Mouse (Mus musculus): ENCODE measurements around the gene Ank3. TPM values are rescaled to one million over a fixed set of nuclear protein-coding genes. Genes with fewer than 3 reads are reported as not detected.

The Ank3 gene
- polyA plus RNA-seq, 1 experiment from 2014 or later, result 60.0 TPM

- Histone ChIP-seq H3K27ac (ENCODE audit: low read depth, low read length) (0 out of 2 replicates have a peak overlapping the region, but pooled peaks have one; percentile 5), H3K9ac (ENCODE audit: low read length) (no peak overlapping the region), H3K9me3 (replicated peaks; ENCODE audit: control insufficient read depth, low read length) (no peaks in the 10 kb centered on the region), H3K36me3 (ENCODE audit: control insufficient read depth, insufficient read depth, low read length) (no peaks in the 10 kb centered on the region), H3K4me1 (ENCODE audit: control insufficient read depth, insufficient read depth, low read length) (peaks cover 21% of the 10 kb centered on the region), H3K4me2 (ENCODE audit: low read length) (no peak overlapping the region), H3K27me3 (replicated peaks; ENCODE audit: control insufficient read depth, insufficient read depth, low read length) (no peaks in the 10 kb centered on the region), H3K4me3 (ENCODE audit: low read depth, low read length) (no peak overlapping the region)
- WGBS, result 84% methylated on average over 14 of the region's 14 CpGs
- DNase-seq (ENCODE audit: low spot score) (no peak), ATAC-seq (no peak)
Observed at GRCm38 (mm10) chr10:69725078-69725477, 326.5 kb downstream of the Ank3 start.

- Histone ChIP-seq H3K27ac (ENCODE audit: low read depth, low read length) (no peak overlapping the region), H3K36me3 (ENCODE audit: control insufficient read depth, insufficient read depth, low read length) (no peaks in the 10 kb centered on the region), H3K9ac (ENCODE audit: low read length) (no peak overlapping the region), H3K4me3 (ENCODE audit: low read depth, low read length) (no peak overlapping the region), H3K9me3 (replicated peaks; ENCODE audit: control insufficient read depth, low read length) (no peaks in the 10 kb centered on the region), H3K27me3 (replicated peaks; ENCODE audit: control insufficient read depth, insufficient read depth, low read length) (no peaks in the 10 kb centered on the region), H3K4me1 (ENCODE audit: control insufficient read depth, insufficient read depth, low read length) (peaks cover 21% of the 10 kb centered on the region), H3K4me2 (ENCODE audit: low read length) (no peak overlapping the region)
- 72% methylated on average over 2 of the region's 2 CpGs for WGBS
- ATAC-seq (no peak), DNase-seq (ENCODE audit: low spot score) (no peak)
Observed at GRCm38 (mm10) chr10:69726265-69726664, 327.7 kb downstream of the Ank3 start.

- no peak overlapping the region for H3K9ac ChIP-seq (ENCODE audit: low read length)
- H3K4me2 ChIP-seq (ENCODE audit: low read length), result no peak overlapping the region
- no peak overlapping the region for H3K4me3 ChIP-seq (ENCODE audit: low read depth, low read length)
- peaks cover 19% of the 10 kb centered on the region for H3K4me1 ChIP-seq (ENCODE audit: control insufficient read depth, insufficient read depth, low read length)
- no peaks in the 10 kb centered on the region for H3K9me3 ChIP-seq (replicated peaks; ENCODE audit: control insufficient read depth, low read length)
- H3K36me3 ChIP-seq (ENCODE audit: control insufficient read depth, insufficient read depth, low read length), result no peaks in the 10 kb centered on the region
- no peak for DNase-seq (ENCODE audit: low spot score)
- WGBS, result 87% methylated on average over 7 of the region's 7 CpGs
- no peaks in the 10 kb centered on the region for H3K27me3 ChIP-seq (replicated peaks; ENCODE audit: control insufficient read depth, insufficient read depth, low read length)
- H3K27ac ChIP-seq (ENCODE audit: low read depth, low read length), result no peak overlapping the region
- ATAC-seq, result no peak
Observed at GRCm38 (mm10) chr10:69726806-69727205, 328.2 kb downstream of the Ank3 start.

GRCm38 (mm10) chr10:69728876-69729275 lies 330.3 kb downstream of the Ank3 start:
- H3K4me1 ChIP-seq (ENCODE audit: control insufficient read depth, insufficient read depth, low read length), result peaks cover 16% of the 10 kb centered on the region
- no peak for DNase-seq (ENCODE audit: low spot score)

GRCm38 (mm10) chr10:69730351-69730871 lies 331.8 kb downstream of the Ank3 start:
- H3K4me1 ChIP-seq (ENCODE audit: control insufficient read depth, insufficient read depth, low read length), result peaks cover 16% of the 10 kb centered on the region
- no peaks in the 10 kb centered on the region for H3K36me3 ChIP-seq (ENCODE audit: control insufficient read depth, insufficient read depth, low read length)
- H3K9ac ChIP-seq (ENCODE audit: low read length), result 0 out of 2 replicates have a peak overlapping the region, but pooled peaks have one; percentile 13
- no peak overlapping the region for H3K4me3 ChIP-seq (ENCODE audit: low read depth, low read length)
- ATAC-seq, result peak; percentile 78
- no peaks in the 10 kb centered on the region for H3K9me3 ChIP-seq (replicated peaks; ENCODE audit: control insufficient read depth, low read length)
- 54% methylated on average over 10 of the region's 10 CpGs for WGBS
- no peaks in the 10 kb centered on the region for H3K27me3 ChIP-seq (replicated peaks; ENCODE audit: control insufficient read depth, insufficient read depth, low read length)
- peak overlapping the region; percentile 71 for H3K27ac ChIP-seq (ENCODE audit: low read depth, low read length)
- 0 out of 2 replicates have a peak overlapping the region, but pooled peaks have one; percentile 3 for H3K4me2 ChIP-seq (ENCODE audit: low read length)
- peak; percentile 59 for DNase-seq (ENCODE audit: low spot score)

More at GRCm38 (mm10) chr10:69728876-69729275, 330.3 kb downstream of the Ank3 start:
- Histone ChIP-seq H3K27me3 (replicated peaks; ENCODE audit: control insufficient read depth, insufficient read depth, low read length) (no peaks in the 10 kb centered on the region), H3K4me2 (ENCODE audit: low read length) (no peak overlapping the region), H3K9me3 (replicated peaks; ENCODE audit: control insufficient read depth, low read length) (no peaks in the 10 kb centered on the region), H3K27ac (ENCODE audit: low read depth, low read length) (no peak overlapping the region), H3K4me3 (ENCODE audit: low read depth, low read length) (no peak overlapping the region), H3K9ac (ENCODE audit: low read length) (no peak overlapping the region), H3K36me3 (ENCODE audit: control insufficient read depth, insufficient read depth, low read length) (no peaks in the 10 kb centered on the region)
- 65% methylated on average over 6 of the region's 6 CpGs for WGBS
- no peak for ATAC-seq

- Histone ChIP-seq H3K4me2 (ENCODE audit: low read length) (no peak overlapping the region), H3K4me1 (ENCODE audit: control insufficient read depth, insufficient read depth, low read length) (peaks cover 16% of the 10 kb centered on the region), H3K9me3 (replicated peaks; ENCODE audit: control insufficient read depth, low read length) (no peaks in the 10 kb centered on the region), H3K27me3 (replicated peaks; ENCODE audit: control insufficient read depth, insufficient read depth, low read length) (no peaks in the 10 kb centered on the region), H3K9ac (ENCODE audit: low read length) (no peak overlapping the region), H3K4me3 (ENCODE audit: low read depth, low read length) (no peak overlapping the region), H3K36me3 (ENCODE audit: control insufficient read depth, insufficient read depth, low read length) (no peaks in the 10 kb centered on the region), H3K27ac (ENCODE audit: low read depth, low read length) (no peak overlapping the region)
- WGBS, result 87% methylated on average over 5 of the region's 5 CpGs
- ATAC-seq (no peak), DNase-seq (ENCODE audit: low spot score) (no peak)
Observed at GRCm38 (mm10) chr10:69731341-69731740, 332.8 kb downstream of the Ank3 start.

- no peak overlapping the region for H3K4me2 ChIP-seq (ENCODE audit: low read length)
- ATAC-seq (no peak), DNase-seq (ENCODE audit: low spot score) (no peak)
- 75% methylated on average over 1 of the region's 1 CpGs for WGBS
- peaks cover 16% of the 10 kb centered on the region for H3K4me1 ChIP-seq (ENCODE audit: control insufficient read depth, insufficient read depth, low read length)
- no peak overlapping the region for H3K4me3 ChIP-seq (ENCODE audit: low read depth, low read length)
- H3K9ac ChIP-seq (ENCODE audit: low read length), result no peak overlapping the region
- H3K36me3 ChIP-seq (ENCODE audit: control insufficient read depth, insufficient read depth, low read length), result no peaks in the 10 kb centered on the region
- H3K27ac ChIP-seq (ENCODE audit: low read depth, low read length), result no peak overlapping the region
- H3K9me3 ChIP-seq (replicated peaks; ENCODE audit: control insufficient read depth, low read length), result no peaks in the 10 kb centered on the region
- H3K27me3 ChIP-seq (replicated peaks; ENCODE audit: control insufficient read depth, insufficient read depth, low read length), result no peaks in the 10 kb centered on the region
Observed at GRCm38 (mm10) chr10:69731863-69732262, 333.3 kb downstream of the Ank3 start.

- Histone ChIP-seq H3K4me1 (ENCODE audit: control insufficient read depth, insufficient read depth, low read length) (no peaks in the 10 kb centered on the region), H3K9me3 (replicated peaks; ENCODE audit: control insufficient read depth, low read length) (no peaks in the 10 kb centered on the region), H3K9ac (ENCODE audit: low read length) (no peak overlapping the region), H3K27me3 (replicated peaks; ENCODE audit: control insufficient read depth, insufficient read depth, low read length) (no peaks in the 10 kb centered on the region), H3K4me3 (ENCODE audit: low read depth, low read length) (no peak overlapping the region), H3K36me3 (ENCODE audit: control insufficient read depth, insufficient read depth, low read length) (no peaks in the 10 kb centered on the region), H3K4me2 (ENCODE audit: low read length) (no peak overlapping the region), H3K27ac (ENCODE audit: low read depth, low read length) (no peak overlapping the region)
- ATAC-seq (no peak), DNase-seq (ENCODE audit: low spot score) (no peak)
- 61% methylated on average over 7 of the region's 7 CpGs for WGBS
Observed at GRCm38 (mm10) chr10:69736241-69736640, 337.7 kb downstream of the Ank3 start.

GRCm38 (mm10) chr10:69738741-69739271 lies 340.2 kb downstream of the Ank3 start:
- Histone ChIP-seq H3K9me3 (replicated peaks; ENCODE audit: control insufficient read depth, low read length) (no peaks in the 10 kb centered on the region), H3K27me3 (replicated peaks; ENCODE audit: control insufficient read depth, insufficient read depth, low read length) (no peaks in the 10 kb centered on the region), H3K9ac (ENCODE audit: low read length) (no peak overlapping the region), H3K4me1 (ENCODE audit: control insufficient read depth, insufficient read depth, low read length) (peaks cover 6% of the 10 kb centered on the region), H3K4me2 (ENCODE audit: low read length) (no peak overlapping the region), H3K36me3 (ENCODE audit: control insufficient read depth, insufficient read depth, low read length) (no peaks in the 10 kb centered on the region), H3K27ac (ENCODE audit: low read depth, low read length) (no peak overlapping the region), H3K4me3 (ENCODE audit: low read depth, low read length) (no peak overlapping the region)
- ATAC-seq (no peak), DNase-seq (ENCODE audit: low spot score) (no peak)
- 79% methylated on average over 5 of the region's 5 CpGs for WGBS

All from forebrain, embryonic 14.5 days (tissue).